Mouse (Mus musculus): ENCODE results near the gene Lpcat2. TPM values are rescaled to one million over a fixed set of nuclear protein-coding genes. Genes with fewer than 3 reads are reported as not detected.

Lpcat2 gene
- polyA plus RNA-seq, 1 experiment from 2014 or later = 7.0 TPM

- peaks cover 51% of the 10 kb centered on the region for H3K4me1 ChIP-seq (ENCODE audit: control insufficient read depth, insufficient read depth, low read length)
- H3K4me2 ChIP-seq (replicated peaks; ENCODE audit: low read depth, low read length) = no peak overlapping the region; the same call in 1 of the 2 replicates
- no peak overlapping the region for H3K9ac ChIP-seq (ENCODE audit: low read depth, low read length)
- 35% methylated on average over 6 of the region's 6 CpGs for WGBS
- no peaks in the 10 kb centered on the region for H3K27me3 ChIP-seq (ENCODE audit: control insufficient read depth, insufficient read depth, low read length)
- no peak overlapping the region for H3K27ac ChIP-seq (ENCODE audit: low read depth, low read length)
- no peak; the same call in 1 of the 2 replicates for ATAC-seq (ENCODE audit: low FRiP score, low TSS enrichment)
- no peaks in the 10 kb centered on the region for H3K9me3 ChIP-seq (ENCODE audit: control insufficient read depth, low read length)
- H3K4me3 ChIP-seq (ENCODE audit: low read length) = no peak overlapping the region
- H3K36me3 ChIP-seq (ENCODE audit: control insufficient read depth, insufficient read depth, low read length) = peaks cover 21% of the 10 kb centered on the region
Observed at GRCm38 (mm10) chr8:92849261-92849660, 5.9 kb upstream of the Lpcat2 start.

- WGBS = 56% methylated on average over 4 of the region's 4 CpGs
Observed at GRCm38 (mm10) chr8:92850239-92850638, 4.9 kb upstream of the Lpcat2 start.

GRCm38 (mm10) chr8:92851381-92851780, 3.8 kb upstream of the Lpcat2 start:
- Histone ChIP-seq H3K27ac (ENCODE audit: low read depth, low read length) (no peak overlapping the region), H3K36me3 (ENCODE audit: control insufficient read depth, insufficient read depth, low read length) (peaks cover 12% of the 10 kb centered on the region), H3K4me2 (replicated peaks; ENCODE audit: low read depth, low read length) (no peak overlapping the region), H3K4me3 (ENCODE audit: low read length) (no peak overlapping the region), H3K27me3 (ENCODE audit: control insufficient read depth, insufficient read depth, low read length) (no peaks in the 10 kb centered on the region), H3K9ac (ENCODE audit: low read depth, low read length) (no peak overlapping the region), H3K9me3 (ENCODE audit: control insufficient read depth, low read length) (no peaks in the 10 kb centered on the region), H3K4me1 (ENCODE audit: control insufficient read depth, insufficient read depth, low read length) (peaks cover 41% of the 10 kb centered on the region)
- no peak for ATAC-seq (ENCODE audit: low FRiP score, low TSS enrichment)
- WGBS = 69% methylated on average over 3 of the region's 3 CpGs

More at GRCm38 (mm10) chr8:92850239-92850638, 4.9 kb upstream of the Lpcat2 start:
- H3K9ac ChIP-seq (ENCODE audit: low read depth, low read length) = no peak overlapping the region
- H3K4me1 ChIP-seq (ENCODE audit: control insufficient read depth, insufficient read depth, low read length) = peaks cover 51% of the 10 kb centered on the region
- no peaks in the 10 kb centered on the region for H3K27me3 ChIP-seq (ENCODE audit: control insufficient read depth, insufficient read depth, low read length)
- peaks cover 19% of the 10 kb centered on the region for H3K36me3 ChIP-seq (ENCODE audit: control insufficient read depth, insufficient read depth, low read length)
- peak overlapping the region; percentile 42; the same call in 1 of the 2 replicates for H3K27ac ChIP-seq (ENCODE audit: low read depth, low read length)
- ATAC-seq (ENCODE audit: low FRiP score, low TSS enrichment) = peak; percentile 10; the same call in 1 of the 2 replicates
- no peak overlapping the region for H3K4me3 ChIP-seq (ENCODE audit: low read length)
- H3K9me3 ChIP-seq (ENCODE audit: control insufficient read depth, low read length) = no peaks in the 10 kb centered on the region
- no peak overlapping the region for H3K4me2 ChIP-seq (replicated peaks; ENCODE audit: low read depth, low read length)

GRCm38 (mm10) chr8:92853188-92853983, 1.8 kb upstream of the Lpcat2 start:
- 41% methylated on average over 18 of the region's 18 CpGs for WGBS
- no peaks in the 10 kb centered on the region for H3K9me3 ChIP-seq (ENCODE audit: control insufficient read depth, low read length)
- peaks cover 27% of the 10 kb centered on the region for H3K4me1 ChIP-seq (ENCODE audit: control insufficient read depth, insufficient read depth, low read length)
- H3K27me3 ChIP-seq (ENCODE audit: control insufficient read depth, insufficient read depth, low read length) = no peaks in the 10 kb centered on the region
- no peak overlapping the region for H3K27ac ChIP-seq (ENCODE audit: low read depth, low read length)
- H3K36me3 ChIP-seq (ENCODE audit: control insufficient read depth, insufficient read depth, low read length) = peaks cover 12% of the 10 kb centered on the region
- H3K4me2 ChIP-seq (replicated peaks; ENCODE audit: low read depth, low read length) = no peak overlapping the region
- no peak overlapping the region for H3K4me3 ChIP-seq (ENCODE audit: low read length)
- ATAC-seq (ENCODE audit: low FRiP score, low TSS enrichment) = no peak
- H3K9ac ChIP-seq (ENCODE audit: low read depth, low read length) = no peak overlapping the region

GRCm38 (mm10) chr8:92854673-92855072, 466 bp upstream of the Lpcat2 start:
- H3K4me1 ChIP-seq (ENCODE audit: control insufficient read depth, insufficient read depth, low read length) = peaks cover 22% of the 10 kb centered on the region
- H3K4me3 ChIP-seq (ENCODE audit: low read length) = peak overlapping the region; percentile 63

GRCm38 (mm10) chr8:92856273-92856986, 1.3 kb downstream of the Lpcat2 start:
- no peaks in the 10 kb centered on the region for H3K9me3 ChIP-seq (ENCODE audit: control insufficient read depth, low read length)
- no peak overlapping the region for H3K9ac ChIP-seq (ENCODE audit: low read depth, low read length)
- 73% methylated on average over 7 of the region's 7 CpGs for whole genome bisulfite sequencing
- H3K27me3 ChIP-seq (ENCODE audit: control insufficient read depth, insufficient read depth, low read length) = no peaks in the 10 kb centered on the region
- H3K36me3 ChIP-seq (ENCODE audit: control insufficient read depth, insufficient read depth, low read length) = peaks cover 12% of the 10 kb centered on the region
- H3K4me3 ChIP-seq (ENCODE audit: low read length) = no peak overlapping the region
- no peak for ATAC-seq (ENCODE audit: low FRiP score, low TSS enrichment)
- H3K27ac ChIP-seq (ENCODE audit: low read depth, low read length) = no peak overlapping the region
- peak overlapping the region; percentile 88; the same call in 1 of the 2 replicates for H3K4me2 ChIP-seq (replicated peaks; ENCODE audit: low read depth, low read length)
- peaks cover 15% of the 10 kb centered on the region for H3K4me1 ChIP-seq (ENCODE audit: control insufficient read depth, insufficient read depth, low read length)

More at GRCm38 (mm10) chr8:92854673-92855072, 466 bp upstream of the Lpcat2 start:
- Histone ChIP-seq H3K27me3 (ENCODE audit: control insufficient read depth, insufficient read depth, low read length) (no peaks in the 10 kb centered on the region), H3K36me3 (ENCODE audit: control insufficient read depth, insufficient read depth, low read length) (peaks cover 12% of the 10 kb centered on the region), H3K4me2 (replicated peaks; ENCODE audit: low read depth, low read length) (peak overlapping the region; percentile 88; the same call in 1 of the 2 replicates), H3K27ac (ENCODE audit: low read depth, low read length) (no peak overlapping the region), H3K9me3 (ENCODE audit: control insufficient read depth, low read length) (no peaks in the 10 kb centered on the region), H3K9ac (ENCODE audit: low read depth, low read length) (no peak overlapping the region)
- 80% methylated on average over 3 of the region's 3 CpGs for WGBS
- ATAC-seq (ENCODE audit: low FRiP score, low TSS enrichment) = no peak

- Histone ChIP-seq H3K27ac (ENCODE audit: low read depth, low read length) (no peak overlapping the region), H3K9me3 (ENCODE audit: control insufficient read depth, low read length) (no peaks in the 10 kb centered on the region), H3K4me1 (ENCODE audit: control insufficient read depth, insufficient read depth, low read length) (peaks cover 3% of the 10 kb centered on the region; the same call in 1 of the 2 replicates), H3K4me2 (replicated peaks; ENCODE audit: low read depth, low read length) (no peak overlapping the region), H3K27me3 (ENCODE audit: control insufficient read depth, insufficient read depth, low read length) (no peaks in the 10 kb centered on the region), H3K36me3 (ENCODE audit: control insufficient read depth, insufficient read depth, low read length) (no peaks in the 10 kb centered on the region), H3K9ac (ENCODE audit: low read depth, low read length) (no peak overlapping the region), H3K4me3 (ENCODE audit: low read length) (no peak overlapping the region)
- ATAC-seq (ENCODE audit: low FRiP score, low TSS enrichment) = no peak
- 81% methylated on average over 14 of the region's 14 CpGs for WGBS
Observed at GRCm38 (mm10) chr8:92858475-92859182, 3.5 kb downstream of the Lpcat2 start.

- WGBS = 94% methylated on average over 1 of the region's 1 CpGs
- no peak overlapping the region for H3K4me3 ChIP-seq (ENCODE audit: low read length)
Observed at GRCm38 (mm10) chr8:92861977-92862376, 6.8 kb downstream of the Lpcat2 start.

More at GRCm38 (mm10) chr8:92861977-92862376, 6.8 kb downstream of the Lpcat2 start:
- Histone ChIP-seq H3K9me3 (ENCODE audit: control insufficient read depth, low read length) (no peaks in the 10 kb centered on the region), H3K9ac (ENCODE audit: low read depth, low read length) (no peak overlapping the region), H3K27ac (ENCODE audit: low read depth, low read length) (no peak overlapping the region), H3K36me3 (ENCODE audit: control insufficient read depth, insufficient read depth, low read length) (no peaks in the 10 kb centered on the region), H3K4me1 (ENCODE audit: control insufficient read depth, insufficient read depth, low read length) (no peaks in the 10 kb centered on the region), H3K4me2 (replicated peaks; ENCODE audit: low read depth, low read length) (no peak overlapping the region), H3K27me3 (ENCODE audit: control insufficient read depth, insufficient read depth, low read length) (no peaks in the 10 kb centered on the region)
- ATAC-seq (ENCODE audit: low FRiP score, low TSS enrichment) = no peak
